Mouse (Mus musculus) MEL (cell line): ENCODE measurements around the gene Farp2. TPM values are rescaled to one million over a fixed set of nuclear protein-coding genes. Genes with fewer than 3 reads are reported as not detected.

ENCODE experiments used
- DNase-seq: peaks from one replicate; pipeline ENCODE4 v3.0.0; 2011; ENCODE audit warnings: low read depth, low spot score
- H3K27ac ChIP-seq: 2 replicates; pipeline ENCODE4 v1.5.1; 2012; ENCODE audit warnings: low read depth, mild to moderate bottlenecking, control low read depth, low read length, moderate library complexity; ENCODE audit not compliant: control insufficient read depth
- H3K27me3 ChIP-seq, 2 experiments: fragments of 150-350 bp in 1 of 2; sonication (generic) in 1 of 2; 2 replicates each; pipeline ENCODE4 v1.6.1; 2012; ENCODE audit warnings: low read length in 2 of 2, mild to moderate bottlenecking in 2 of 2, improper control_type of control experiment in 1 of 2, moderate library complexity in 1 of 2; ENCODE audit not compliant: insufficient read depth in 2 of 2, control insufficient read depth in 1 of 2
- H3K36me3 ChIP-seq, 2 experiments: 2 replicates each; pipeline ENCODE4 v1.6.1; 2012 to 2014; ENCODE audit warnings: low read length in 2 of 2, improper control_type of control experiment in 1 of 2, inconsistent platforms in 1 of 2, mild to moderate bottlenecking in 1 of 2; ENCODE audit not compliant: insufficient read depth in 2 of 2, control insufficient read depth in 1 of 2
- H3K4me1 ChIP-seq, 2 experiments: fragments of 150-350 bp in 1 of 2; sonication (generic) in 1 of 2; 2 replicates each; pipeline ENCODE4 v1.6.1; 2012; ENCODE audit warnings: low read length in 2 of 2, improper control_type of control experiment in 1 of 2, mild to moderate bottlenecking in 1 of 2; ENCODE audit not compliant: insufficient read depth in 2 of 2, control insufficient read depth in 1 of 2
- H3K4me3 ChIP-seq, 2 experiments: fragments of 150-350 bp in 1 of 2; sonication (generic) in 1 of 2; 2 replicates each; pipeline ENCODE4 v1.5.1; 2012; ENCODE audit warnings: low read depth in 2 of 2, low read length in 2 of 2, mild to moderate bottlenecking in 2 of 2, moderate library complexity in 2 of 2, control low read depth in 1 of 2, improper control_type of control experiment in 1 of 2; ENCODE audit not compliant: control insufficient read depth in 1 of 2, insufficient read depth in 1 of 2
- H3K79me2 ChIP-seq: 2 replicates; pipeline ENCODE4 v1.6.1; 2012; ENCODE audit warnings: mild to moderate bottlenecking, low read length, moderate library complexity; ENCODE audit not compliant: control insufficient read depth, poor library complexity, insufficient read depth
- H3K9ac ChIP-seq: 2 replicates; pipeline ENCODE4 v1.6.1; 2012; ENCODE audit warnings: low read depth, mild to moderate bottlenecking, control low read depth, low read length, moderate library complexity; ENCODE audit not compliant: control insufficient read depth, poor library complexity, severe bottlenecking
- H3K9me3 ChIP-seq: fragments of 150-350 bp; sonication (generic); replicated peaks from 2 replicates; pipeline ENCODE4 v1.6.1; 2012; ENCODE audit warnings: mild to moderate bottlenecking, low read length, improper control_type of control experiment, moderate library complexity; ENCODE audit not compliant: insufficient read depth
- BHLHE40 ChIP-seq: IDR thresholded peaks from 2 replicates; pipeline ENCODE4 v1.6.1; 2012; ENCODE audit warnings: low read depth, mild to moderate bottlenecking, inconsistent platforms, low read length, improper control_type of control experiment, borderline replicate concordance
- CHD1 ChIP-seq: IDR thresholded peaks from 2 replicates; pipeline ENCODE4 v1.6.1; 2012; ENCODE audit warnings: low read depth, mild to moderate bottlenecking, inconsistent platforms, low read length, improper control_type of control experiment
- CTCF ChIP-seq, 3 experiments: IDR thresholded peaks in 2 of 3; conservative IDR thresholded peaks in 1 of 3; 2 replicates each; pipeline ENCODE4 v1.5.1; 2011 to 2012; ENCODE audit warnings: low read length in 3 of 3, low read depth in 2 of 3, mild to moderate bottlenecking in 2 of 3, improper control_type of control experiment in 1 of 3, inconsistent platforms in 1 of 3, mixed read lengths in 1 of 3, moderate library complexity in 1 of 3; ENCODE audit not compliant: control insufficient read depth in 1 of 3, insufficient read depth in 1 of 3, poor library complexity in 1 of 3, severe bottlenecking in 1 of 3
- E2F4 ChIP-seq: IDR thresholded peaks from 2 replicates; pipeline ENCODE4 v1.6.1; 2011; ENCODE audit warnings: low read depth, low read length, improper control_type of control experiment, borderline replicate concordance
- ETS1 ChIP-seq: IDR thresholded peaks from 2 replicates; pipeline ENCODE4 v1.6.1; 2012; ENCODE audit warnings: low read depth, mild to moderate bottlenecking, inconsistent platforms, low read length, improper control_type of control experiment, moderate library complexity
- GABPA ChIP-seq: IDR thresholded peaks from 2 replicates; pipeline ENCODE4 v1.6.1; 2012; ENCODE audit warnings: low read depth, mild to moderate bottlenecking, inconsistent platforms, low read length, improper control_type of control experiment, moderate library complexity
- JUND ChIP-seq: IDR thresholded peaks from 2 replicates; pipeline ENCODE4 v1.6.1; 2011; ENCODE audit warnings: low read depth, mild to moderate bottlenecking, improper control_type of control experiment, low read length
- MAFK ChIP-seq: IDR thresholded peaks from 2 replicates; pipeline ENCODE4 v1.6.1; 2011; ENCODE audit warnings: low read depth, mild to moderate bottlenecking, low read length, improper control_type of control experiment, borderline replicate concordance
- MAX ChIP-seq: IDR thresholded peaks from 2 replicates; pipeline ENCODE4 v1.6.1; 2011; ENCODE audit warnings: low read length, improper control_type of control experiment
- MAZ ChIP-seq: IDR thresholded peaks from 2 replicates; pipeline ENCODE4 v1.6.1; 2012; ENCODE audit warnings: low read depth, mild to moderate bottlenecking, inconsistent platforms, low read length, improper control_type of control experiment
- MEF2A ChIP-seq: IDR thresholded peaks from 2 replicates; pipeline ENCODE4 v1.6.1; 2014; ENCODE audit warnings: low read depth, mild to moderate bottlenecking, inconsistent platforms, low read length, improper control_type of control experiment; ENCODE audit not compliant: poor library complexity, insufficient replicate concordance, severe bottlenecking; ENCODE audit errors: extremely low read depth
- MXI1 ChIP-seq: IDR thresholded peaks from 2 replicates; pipeline ENCODE4 v1.6.1; 2011; ENCODE audit warnings: mild to moderate bottlenecking, low read depth, low read length, improper control_type of control experiment
- MYB ChIP-seq: IDR thresholded peaks from 2 replicates; pipeline ENCODE4 v1.6.1; 2011; ENCODE audit warnings: mild to moderate bottlenecking, low read depth, low read length, improper control_type of control experiment
- MYC ChIP-seq: IDR thresholded peaks from 2 replicates; pipeline ENCODE4 v1.6.1; 2011; ENCODE audit warnings: low read depth, mild to moderate bottlenecking, low read length, improper control_type of control experiment, moderate library complexity
- NELFE ChIP-seq: IDR thresholded peaks from 2 replicates; pipeline ENCODE4 v1.6.1; 2011; ENCODE audit warnings: low read depth, low read length, improper control_type of control experiment
- NRF1 ChIP-seq: IDR thresholded peaks from 2 replicates; pipeline ENCODE4 v1.6.1; 2014; ENCODE audit warnings: low read depth, mild to moderate bottlenecking, inconsistent platforms, low read length, improper control_type of control experiment, moderate library complexity; ENCODE audit not compliant: poor library complexity, insufficient read depth, severe bottlenecking
- POLR2AphosphoS5 ChIP-seq: IDR thresholded peaks from 2 replicates; pipeline ENCODE4 v1.6.1; 2012; ENCODE audit warnings: low read depth, borderline replicate concordance, mild to moderate bottlenecking, inconsistent platforms, low read length, moderate library complexity, mixed read lengths
- RAD21 ChIP-seq: IDR thresholded peaks from 2 replicates; pipeline ENCODE4 v1.6.1; 2011; ENCODE audit warnings: mild to moderate bottlenecking, low read depth, low read length, improper control_type of control experiment
- RCOR1 ChIP-seq: IDR thresholded peaks from 2 replicates; pipeline ENCODE4 v1.6.1; 2012; ENCODE audit warnings: low read depth, mild to moderate bottlenecking, inconsistent platforms, low read length, improper control_type of control experiment
- SIN3A ChIP-seq: IDR thresholded peaks from 2 replicates; pipeline ENCODE4 v1.6.1; 2012; ENCODE audit warnings: low read length, improper control_type of control experiment, inconsistent platforms
- TAL1 ChIP-seq: IDR thresholded peaks from 2 replicates; pipeline ENCODE4 v1.6.1; 2012; ENCODE audit warnings: mild to moderate bottlenecking, inconsistent platforms, low read length, moderate library complexity, mixed read lengths
- TBP ChIP-seq: IDR thresholded peaks from 2 replicates; pipeline ENCODE4 v1.8.0; 2011; ENCODE audit warnings: low read depth, low read length, improper control_type of control experiment
- TCF12 ChIP-seq: IDR thresholded peaks from 2 replicates; pipeline ENCODE4 v1.6.1; 2014; ENCODE audit warnings: low read depth, mild to moderate bottlenecking, inconsistent platforms, low read length, improper control_type of control experiment, moderate library complexity
- UBTF ChIP-seq: IDR thresholded peaks from 2 replicates; pipeline ENCODE4 v1.6.1; 2012; ENCODE audit warnings: low read depth, mild to moderate bottlenecking, inconsistent platforms, low read length, improper control_type of control experiment, moderate library complexity, borderline replicate concordance; ENCODE audit not compliant: insufficient read depth
- USF1 ChIP-seq: IDR thresholded peaks from 2 replicates; pipeline ENCODE4 v1.6.1; 2014; ENCODE audit warnings: low read depth, mild to moderate bottlenecking, inconsistent platforms, low read length, improper control_type of control experiment, moderate library complexity
- USF2 ChIP-seq, 2 experiments: IDR thresholded peaks; 2 replicates each; pipeline ENCODE4 v1.6.1; 2011 to 2012; ENCODE audit warnings: improper control_type of control experiment in 2 of 2, low read length in 2 of 2, borderline replicate concordance in 1 of 2, inconsistent platforms in 1 of 2, low read depth in 1 of 2, mild to moderate bottlenecking in 1 of 2; ENCODE audit not compliant: insufficient read depth in 1 of 2
- ZC3H11A ChIP-seq: IDR thresholded peaks from 2 replicates; pipeline ENCODE4 v1.6.1; 2012; ENCODE audit warnings: low read depth, mild to moderate bottlenecking, inconsistent platforms, low read length, improper control_type of control experiment
- ZKSCAN1 ChIP-seq: IDR thresholded peaks from 2 replicates; pipeline ENCODE4 v1.6.1; 2012; ENCODE audit warnings: low read depth, mild to moderate bottlenecking, inconsistent platforms, low read length, improper control_type of control experiment, moderate library complexity
- polyA plus RNA-seq, 2 experiments: library from polyadenylated mRNA; stranded (reverse) in 1 of 2; unstranded in 1 of 2; fragments of >175 nt in 1 of 2; fragments of >200 nt in 1 of 2; gene quantifications; 2 replicates each; pipeline versions ENCODE4 v1.2.1 to v1.2.4; 2012; ENCODE audit warnings: low replicate concordance in 2 of 2, low read depth in 1 of 2; ENCODE audit not compliant: insufficient read length in 2 of 2, insufficient read depth in 1 of 2, missing spikeins in 1 of 2
- total RNA-seq: library from RNA; depleted of rRNA; stranded (reverse); fragments of 300-350 nt; gene quantifications from 2 replicates; pipeline ENCODE4 v1.2.3, GENCODE M21; 2012

Gene Farp2
- total and polyA plus RNA-seq, 3 experiments: 9.7 to 12.0 TPM; not detected in 1

DNA sequence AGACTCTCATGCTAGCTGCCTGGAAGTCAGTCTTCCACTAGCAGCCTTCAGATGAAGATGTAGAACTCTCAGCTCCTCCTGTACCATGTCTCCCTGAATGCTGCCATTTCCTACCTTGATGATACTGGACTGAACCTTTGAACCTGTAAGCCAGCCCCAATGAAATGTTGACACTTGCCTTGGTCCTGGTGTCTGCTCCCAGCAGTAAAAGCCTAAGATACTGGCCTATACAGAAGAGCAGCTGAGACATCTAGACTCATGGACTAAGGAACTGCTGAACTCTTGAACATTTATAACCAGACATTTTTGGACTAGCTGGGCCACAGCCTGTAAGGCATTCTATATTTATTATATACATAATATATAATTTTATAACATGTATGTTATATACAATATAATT lies 46.8 kb upstream of the Farp2 start:
- H3K9ac ChIP-seq: no peak overlapping the region
- DNase-seq: no peak
- no peaks in the 10 kb centered on the region for H3K4me1 ChIP-seq
- H3K36me3 ChIP-seq: peaks cover 0 to 9% of the 10 kb centered on the region in 2 experiments; a peak in 2 of 4 replicates
- H3K27me3 ChIP-seq: no peaks in the 10 kb centered on the region
- H3K9me3 ChIP-seq: no peaks in the 10 kb centered on the region
- TF ChIP-seq E2F4 (no peak), TBP (no peak), RAD21 (no peak), JUND (no peak), MAX (no peak), TAL1 (no peak), MXI1 (no peak), MAZ (no peak), ETS1 (no peak), TCF12 (no peak), MYB (no peak), MYC (no peak), USF2 (IDR thresholded peaks at IDR 0.05; ENCODE audit: borderline replicate concordance in 1 of 2, insufficient read depth in 1 of 2, low read depth in 1 of 2, low read length in 2 of 2) (no peak), ZC3H11A (no peak), BHLHE40 (no peak), NRF1 (no peak)
- no peak overlapping the region for H3K27ac ChIP-seq
- peaks cover 16% of the 10 kb centered on the region for H3K79me2 ChIP-seq
- H3K4me3 ChIP-seq: no peak overlapping the region

DNA sequence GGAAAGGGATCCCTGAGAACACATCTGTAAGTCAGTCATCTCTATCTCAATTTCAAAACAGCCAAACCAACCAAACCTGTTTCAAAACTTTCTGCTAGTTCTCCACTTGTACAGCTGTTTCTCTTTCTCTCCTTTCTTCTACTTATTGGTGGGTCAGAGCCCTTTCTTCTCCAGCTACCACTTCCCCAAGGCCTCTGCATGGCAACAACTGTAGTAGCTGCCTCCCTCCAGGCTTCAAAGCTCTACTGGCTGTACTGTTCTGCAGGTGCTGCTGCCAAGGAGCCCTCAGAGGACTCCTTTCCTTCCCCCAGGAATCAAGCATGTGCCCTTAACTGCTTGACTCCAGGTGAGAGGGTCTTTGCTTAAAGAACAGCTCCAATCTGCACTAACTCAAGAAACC lies 46.1 kb upstream of the Farp2 start:
- DNase-seq: no peak
- H3K27me3 ChIP-seq: no peaks in the 10 kb centered on the region
- TF ChIP-seq MXI1 (no peak), SIN3A (no peak), RCOR1 (no peak), ZC3H11A (no peak), UBTF (no peak), CHD1 (no peak), ZKSCAN1 (no peak), USF1 (no peak), NELFE (no peak), CTCF (IDR thresholded peaks at IDR 0.05 in 2 of 3, conservative IDR thresholded peaks at IDR 0.05 in 1 of 3; ENCODE audit: control insufficient read depth in 1 of 3, insufficient read depth in 1 of 3, low read depth in 2 of 3, low read length in 3 of 3, poor library complexity in 1 of 3, severe bottlenecking in 1 of 3) (no peak), TCF12 (no peak), MAFK (no peak), MEF2A (no peak), NRF1 (no peak), RAD21 (no peak), POLR2AphosphoS5 (no peak), GABPA (no peak)

More for the DNA sequence above, 46.1 kb upstream of the Farp2 start:
- Histone ChIP-seq H3K9ac (no peak overlapping the region), H3K4me1 (peaks cover 0 to 2% of the 10 kb centered on the region in 2 experiments; a peak in 1 of 4 replicates), H3K36me3 (peaks cover 0 to 13% of the 10 kb centered on the region in 2 experiments; a peak in 2 of 4 replicates), H3K4me3 (no peak overlapping the region), H3K9me3 (no peaks in the 10 kb centered on the region), H3K27ac (no peak overlapping the region), H3K79me2 (peaks cover 20% of the 10 kb centered on the region)
